Mouse (Mus musculus) skeletal muscle tissue, adult 2 months (tissue): ENCODE data around the gene Thap7.
A peak's percentile ranks its signal among the peaks of the same experiment; 100 is the strongest.
"Not testable (repeated sequence)": the region's sequence is repeated elsewhere in the genome, so short reads cannot be mapped to it uniquely, and the experiment has no call there.

ENCODE experiments used
- DNase-seq: peaks from one replicate; pipeline ENCODE4 v3.0.0-alpha.2; 2012; ENCODE audit warnings: low read depth, low spot score

Gene Thap7

GRCm38 (mm10) chr16:17532271-17532670, 1.3 kb upstream of the Thap7 start:
- no peak for DNase-seq

GRCm38 (mm10) chr16:17529981-17530586, 852 bp downstream of the Thap7 start:
- DNase-seq = no peak

- no peak for DNase-seq
Observed at GRCm38 (mm10) chr16:17528276-17528675, 2.7 kb downstream of the Thap7 start.

- DNase-seq = no peak
Observed at GRCm38 (mm10) chr16:17527606-17528005, 3.3 kb downstream of the Thap7 start.

GRCm38 (mm10) chr16:17526223-17526622, 4.7 kb downstream of the Thap7 start:
- no peak for DNase-seq

- no peak for DNase-seq
Observed at GRCm38 (mm10) chr16:17525524-17525923, 5.4 kb downstream of the Thap7 start.

GRCm38 (mm10) chr16:17524156-17524555, 6.8 kb downstream of the Thap7 start:
- DNase-seq = no peak

- no peak for DNase-seq
Observed at GRCm38 (mm10) chr16:17518910-17519309, 12.0 kb downstream of the Thap7 start.

GRCm38 (mm10) chr16:17511431-17511830, 19.5 kb downstream of the Thap7 start:
- DNase-seq = no peak

- DNase-seq = no peak
Observed at GRCm38 (mm10) chr16:17510686-17511085, 20.2 kb downstream of the Thap7 start.

GRCm38 (mm10) chr16:17510143-17510542, 20.8 kb downstream of the Thap7 start:
- DNase-seq = no peak

- no peak for DNase-seq
Observed at GRCm38 (mm10) chr16:17509240-17509597, 21.7 kb downstream of the Thap7 start.

GRCm38 (mm10) chr16:17508546-17509239, 22.2 kb downstream of the Thap7 start, which contains the start of gene Lztr1:
Gene Lztr1, plus strand, starts transcription at chr16:17508688.
- DNase-seq = peak; percentile 74

- not testable (repeated sequence) for DNase-seq
Observed at GRCm38 (mm10) chr16:17508031-17508430, 22.9 kb downstream of the Thap7 start.

GRCm38 (mm10) chr16:17507018-17507552, 23.9 kb downstream of the Thap7 start:
- no peak for DNase-seq

GRCm38 (mm10) chr16:17502681-17503080, 28.3 kb downstream of the Thap7 start:
- DNase-seq = no peak

GRCm38 (mm10) chr16:17499249-17499883, 31.6 kb downstream of the Thap7 start:
- DNase-seq = no peak

GRCm38 (mm10) chr16:17496499-17497305, 34.2 kb downstream of the Thap7 start:
- peak; percentile 49 for DNase-seq

- DNase-seq = no peak
Observed at GRCm38 (mm10) chr16:17491896-17492561, 38.9 kb downstream of the Thap7 start.

GRCm38 (mm10) chr16:17491154-17491553, 39.8 kb downstream of the Thap7 start:
- DNase-seq = no peak

GRCm38 (mm10) chr16:17489469-17490111, 41.3 kb downstream of the Thap7 start, which contains the start of gene Aifm3:
Gene Aifm3, plus strand, starts transcription at chr16:17489611.
- DNase-seq = no peak
